Mouse (Mus musculus): Measurements from ENCODE around the gene Moap1. TPM values are rescaled to one million over a fixed set of nuclear protein-coding genes. Genes with fewer than 3 reads are reported as not detected.

Moap1 gene
- total RNA-seq, 1 experiment, result 8.8 TPM

GRCm38 (mm10) chr12:102699156-102699555, 44.3 kb downstream of the Moap1 start:
- TF ChIP-seq HCFC1 (IDR thresholded peaks at IDR 0.05; ENCODE audit: borderline replicate concordance, insufficient read depth, low read length) (no peak), ZNF384 (IDR thresholded peaks at IDR 0.05; ENCODE audit: low read depth, low read length) (no peak), ZC3H11A (IDR thresholded peaks at IDR 0.05; ENCODE audit: borderline replicate concordance, low read depth, low read length) (no peak), CHD2 (IDR thresholded peaks at IDR 0.05; ENCODE audit: low read depth, low read length) (no peak), MAFK (IDR thresholded peaks at IDR 0.05; ENCODE audit: insufficient read depth, low read depth, low read length) (no peak)
- in situ Hi-C loops (cut with MboI; ENCODE audit: low sequenced_read_pairs in 2 of 2, unreplicated experiment in 2 of 2), result no loop called here
- no peak overlapping the region for H3K4me3 ChIP-seq (ENCODE audit: insufficient read depth in 1 of 2, low read depth in 1 of 2, low read length in 2 of 2, poor library complexity in 1 of 2, severe bottlenecking in 1 of 2)
- no peaks in the 10 kb centered on the region for H3K9me3 ChIP-seq (ENCODE audit: control insufficient read depth, insufficient read depth, low read depth, low read length)
- H3K9ac ChIP-seq (ENCODE audit: insufficient read depth, low read depth, low read length, poor library complexity, severe bottlenecking), result no peak overlapping the region
- peaks cover 36 to 69% of the 10 kb centered on the region in 2 experiments for H3K4me1 ChIP-seq (ENCODE audit: control insufficient read depth in 2 of 2, insufficient read depth in 2 of 2, low read length in 2 of 2, poor library complexity in 1 of 2)
- peaks cover 2% of the 10 kb centered on the region for H3K36me3 ChIP-seq (ENCODE audit: control insufficient read depth, insufficient read depth, low read length, poor library complexity, severe bottlenecking)
- no peak for DNase-seq (ENCODE audit: low read depth, low spot score)
- no peak overlapping the region for H3K27ac ChIP-seq (ENCODE audit: insufficient read depth, low read depth, low read length, poor library complexity, severe bottlenecking)

GRCm38 (mm10) chr12:102698089-102698684, 45.3 kb downstream of the Moap1 start:
- no peak for TF ChIP-seq ZNF384 (IDR thresholded peaks at IDR 0.05; ENCODE audit: low read depth, low read length)
- no peak overlapping the region for H3K27ac ChIP-seq (ENCODE audit: insufficient read depth, low read depth, low read length, poor library complexity, severe bottlenecking)
- no peaks in the 10 kb centered on the region for H3K9me3 ChIP-seq (ENCODE audit: control insufficient read depth, insufficient read depth, low read depth, low read length)
- H3K4me3 ChIP-seq (ENCODE audit: insufficient read depth in 1 of 2, low read depth in 1 of 2, low read length in 2 of 2, poor library complexity in 1 of 2, severe bottlenecking in 1 of 2), result no peak overlapping the region
- H3K36me3 ChIP-seq (ENCODE audit: control insufficient read depth, insufficient read depth, low read length, poor library complexity, severe bottlenecking), result peaks cover 2% of the 10 kb centered on the region
- peaks cover 36 to 67% of the 10 kb centered on the region in 2 experiments for H3K4me1 ChIP-seq (ENCODE audit: control insufficient read depth in 2 of 2, insufficient read depth in 2 of 2, low read length in 2 of 2, poor library complexity in 1 of 2)
- in situ Hi-C loops (cut with MboI; ENCODE audit: low sequenced_read_pairs in 2 of 2, unreplicated experiment in 2 of 2), result no loop called here
- DNase-seq (ENCODE audit: low read depth, low spot score), result no peak
- no peak overlapping the region for H3K9ac ChIP-seq (ENCODE audit: insufficient read depth, low read depth, low read length, poor library complexity, severe bottlenecking)

GRCm38 (mm10) chr12:102697381-102697780, 46.1 kb downstream of the Moap1 start:
- H3K36me3 ChIP-seq (ENCODE audit: control insufficient read depth, insufficient read depth, low read length, poor library complexity, severe bottlenecking), result peaks cover 2% of the 10 kb centered on the region
- 0 out of 2 replicates have a peak overlapping the region, but pooled peaks have one; percentile 7 for H3K9ac ChIP-seq (ENCODE audit: insufficient read depth, low read depth, low read length, poor library complexity, severe bottlenecking)
- peaks cover 36 to 71% of the 10 kb centered on the region in 2 experiments for H3K4me1 ChIP-seq (ENCODE audit: control insufficient read depth in 2 of 2, insufficient read depth in 2 of 2, low read length in 2 of 2, poor library complexity in 1 of 2)
- H3K9me3 ChIP-seq (ENCODE audit: control insufficient read depth, insufficient read depth, low read depth, low read length), result no peaks in the 10 kb centered on the region
- DNase-seq (ENCODE audit: low read depth, low spot score), result no peak
- TF ChIP-seq HCFC1 (IDR thresholded peaks at IDR 0.05; ENCODE audit: borderline replicate concordance, insufficient read depth, low read length) (no peak), MAFK (IDR thresholded peaks at IDR 0.05; ENCODE audit: insufficient read depth, low read depth, low read length) (no peak), CHD2 (IDR thresholded peaks at IDR 0.05; ENCODE audit: low read depth, low read length) (no peak), ZNF384 (IDR thresholded peaks at IDR 0.05; ENCODE audit: low read depth, low read length) (no peak), ZC3H11A (IDR thresholded peaks at IDR 0.05; ENCODE audit: borderline replicate concordance, low read depth, low read length) (no peak)
- H3K4me3 ChIP-seq (ENCODE audit: insufficient read depth in 1 of 2, low read depth in 1 of 2, low read length in 2 of 2, poor library complexity in 1 of 2, severe bottlenecking in 1 of 2), result no peak overlapping the region
- H3K27ac ChIP-seq (ENCODE audit: insufficient read depth, low read depth, low read length, poor library complexity, severe bottlenecking), result no peak overlapping the region
- in situ Hi-C loops (cut with MboI; ENCODE audit: low sequenced_read_pairs in 2 of 2, unreplicated experiment in 2 of 2), result no loop called here

GRCm38 (mm10) chr12:102696635-102697354, 46.7 kb downstream of the Moap1 start:
- Histone ChIP-seq H3K4me1 (ENCODE audit: control insufficient read depth in 2 of 2, insufficient read depth in 2 of 2, low read length in 2 of 2, poor library complexity in 1 of 2) (peaks cover 36 to 68% of the 10 kb centered on the region in 2 experiments), H3K36me3 (ENCODE audit: control insufficient read depth, insufficient read depth, low read length, poor library complexity, severe bottlenecking) (peaks cover 2% of the 10 kb centered on the region), H3K27ac (ENCODE audit: insufficient read depth, low read depth, low read length, poor library complexity, severe bottlenecking) (no peak overlapping the region), H3K9me3 (ENCODE audit: control insufficient read depth, insufficient read depth, low read depth, low read length) (no peaks in the 10 kb centered on the region), H3K4me3 (ENCODE audit: insufficient read depth in 1 of 2, low read depth in 1 of 2, low read length in 2 of 2, poor library complexity in 1 of 2, severe bottlenecking in 1 of 2) (no peak overlapping the region; a peak in 1 of 4 replicates), H3K9ac (ENCODE audit: insufficient read depth, low read depth, low read length, poor library complexity, severe bottlenecking) (peak overlapping the region; percentile 28; the same call in 1 of the 2 replicates)
- in situ Hi-C loops (cut with MboI; ENCODE audit: low sequenced_read_pairs in 2 of 2, unreplicated experiment in 2 of 2), result no loop called here
- DNase-seq (ENCODE audit: low read depth, low spot score), result no peak
- TF ChIP-seq ZC3H11A (IDR thresholded peaks at IDR 0.05; ENCODE audit: borderline replicate concordance, low read depth, low read length) (no peak), MAFK (IDR thresholded peaks at IDR 0.05; ENCODE audit: insufficient read depth, low read depth, low read length) (no peak), HCFC1 (IDR thresholded peaks at IDR 0.05; ENCODE audit: borderline replicate concordance, insufficient read depth, low read length) (no peak), CHD2 (IDR thresholded peaks at IDR 0.05; ENCODE audit: low read depth, low read length) (no peak), ZNF384 (IDR thresholded peaks at IDR 0.05; ENCODE audit: low read depth, low read length) (no peak)
